Mouse (Mus musculus) layer of hippocampus, adult 6 months (tissue): ENCODE results near the gene Erbb3. TPM values are rescaled to one million over a fixed set of nuclear protein-coding genes. Genes with fewer than 3 reads are reported as not detected.

Experiments
- long read RNA-seq, 2 experiments: library from polyadenylated mRNA; unstranded; transcript quantifications; one replicate each; pipeline ENCODE4 v2.0.0; 2019 to 2020
- microRNA-seq: library from miRNA; unstranded; fragments of <30 nt; microRNA quantifications from one replicate; pipeline ENCODE4 v1.2.0, GENCODE M21; 2020
- polyA plus RNA-seq: library from polyadenylated mRNA; unstranded; fragments of <200 nt; fragmentation: Nextera tagmentation; gene quantifications from 2 replicates; pipeline ENCODE4 v1.2.3, GENCODE M21; 2021

Gene Erbb3
- 1.3 and 1.5 TPM in 2 replicates for polyA plus RNA-seq
- long read RNA-seq, experiment 1, partial matches to known transcripts: 5 of 6 reads
- long read RNA-seq, experiment 1, other reads (novel, unspliced or antisense): 1 of 6 reads
- long read RNA-seq, experiment 2, full-length matches to known transcripts: 5 of 16 reads
- long read RNA-seq, experiment 2, partial matches to known transcripts: 7 of 16 reads
- long read RNA-seq, experiment 2, other reads (novel, unspliced or antisense): 4 of 16 reads

GRCm38 (mm10) chr10:128589464-128590192 is at the start of gene Erbb3:
Gene Erbb3 (minus strand): TSS chr10:128589652.

GRCm38 (mm10) chr10:128626311-128627310 is 37.2 kb upstream of the Erbb3 start, which contains the start of gene Rps26:
Gene Rps26 (minus strand): TSS chr10:128626747.

DNA sequence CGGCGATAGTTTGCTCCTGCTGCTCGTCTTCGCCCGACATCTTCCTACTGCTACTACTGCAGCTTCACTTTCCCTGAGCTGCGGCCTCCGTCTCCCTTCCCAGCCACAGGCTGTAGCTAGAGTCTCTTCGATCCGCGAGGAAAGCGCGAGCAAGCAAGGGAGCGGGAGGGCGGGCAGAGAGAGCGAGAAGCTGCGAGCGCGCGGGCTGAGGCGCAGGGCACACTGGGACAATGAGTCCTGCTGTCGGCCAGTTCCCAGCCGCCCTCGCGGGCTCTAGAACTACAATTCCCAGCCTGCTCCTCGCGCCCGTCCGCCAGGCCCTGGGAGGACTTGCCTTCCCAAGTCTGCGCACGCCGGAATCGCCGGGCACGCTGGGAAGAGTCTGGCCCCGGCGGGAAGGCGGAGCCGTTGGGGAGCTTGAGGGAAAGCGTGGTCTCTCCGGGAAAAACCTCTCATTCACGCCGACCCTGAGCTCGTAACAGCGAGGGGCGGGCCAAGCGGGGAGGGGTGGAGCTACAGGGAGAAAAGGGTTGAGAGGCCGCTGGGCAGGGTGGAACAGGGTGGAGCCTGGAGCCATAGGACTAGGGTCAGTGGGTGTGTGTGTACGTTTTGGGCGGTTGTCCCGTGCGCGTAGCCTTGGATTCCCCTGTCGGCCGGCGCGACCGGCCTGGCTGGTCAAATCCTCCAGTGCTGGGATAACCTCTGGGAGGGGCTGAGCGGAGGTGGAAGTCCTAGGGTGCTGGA is 23.5 kb downstream of the Erbb3 start, which contains the start of gene Pa2g4:
TSS of gene Pa2g4 (minus strand) at position 200 of the 744 bp plus-strand sequence.

GRCm38 (mm10) chr10:128548947-128549681 is 40.3 kb downstream of the Erbb3 start, which contains the start of gene Rpl41:
Gene Rpl41 (minus strand): TSS chr10:128549305.

DNA sequence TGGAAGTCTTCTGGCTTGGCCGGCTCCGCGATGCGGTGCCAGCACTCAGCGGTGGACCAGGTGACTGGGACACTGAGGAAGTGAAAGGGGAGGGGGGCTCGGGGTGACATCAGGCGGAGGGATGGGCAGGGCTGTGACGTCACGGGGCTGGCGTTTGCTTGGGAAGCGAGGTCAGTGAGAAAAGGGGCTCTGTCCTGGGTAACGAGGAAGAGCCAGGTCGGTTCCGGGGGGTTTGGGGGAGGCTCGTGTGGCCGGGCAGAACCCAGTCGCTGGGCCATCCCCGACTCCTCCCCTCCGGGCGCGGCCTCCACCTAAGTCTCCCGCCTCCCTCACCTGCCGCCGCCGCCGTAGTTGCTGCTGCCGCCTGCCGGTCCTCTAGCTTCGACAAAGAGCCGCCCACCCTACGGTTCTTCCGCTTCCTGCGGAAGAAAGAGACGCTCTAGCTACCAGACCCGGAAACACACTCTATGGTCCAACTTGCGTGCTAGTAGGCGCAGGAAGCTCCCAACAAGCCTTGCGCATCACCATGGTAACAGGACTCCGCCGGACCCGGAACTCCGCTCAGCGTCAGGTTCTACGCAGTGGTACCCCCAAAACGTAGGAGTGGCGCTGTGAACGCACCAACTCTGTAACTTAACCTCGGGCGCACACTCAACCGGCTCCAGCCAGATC is 42.0 kb downstream of the Erbb3 start, which contains the start of gene Zc3h10:
TSS of gene Zc3h10 (minus strand) at position 414 of the 672 bp plus-strand sequence.

DNA sequence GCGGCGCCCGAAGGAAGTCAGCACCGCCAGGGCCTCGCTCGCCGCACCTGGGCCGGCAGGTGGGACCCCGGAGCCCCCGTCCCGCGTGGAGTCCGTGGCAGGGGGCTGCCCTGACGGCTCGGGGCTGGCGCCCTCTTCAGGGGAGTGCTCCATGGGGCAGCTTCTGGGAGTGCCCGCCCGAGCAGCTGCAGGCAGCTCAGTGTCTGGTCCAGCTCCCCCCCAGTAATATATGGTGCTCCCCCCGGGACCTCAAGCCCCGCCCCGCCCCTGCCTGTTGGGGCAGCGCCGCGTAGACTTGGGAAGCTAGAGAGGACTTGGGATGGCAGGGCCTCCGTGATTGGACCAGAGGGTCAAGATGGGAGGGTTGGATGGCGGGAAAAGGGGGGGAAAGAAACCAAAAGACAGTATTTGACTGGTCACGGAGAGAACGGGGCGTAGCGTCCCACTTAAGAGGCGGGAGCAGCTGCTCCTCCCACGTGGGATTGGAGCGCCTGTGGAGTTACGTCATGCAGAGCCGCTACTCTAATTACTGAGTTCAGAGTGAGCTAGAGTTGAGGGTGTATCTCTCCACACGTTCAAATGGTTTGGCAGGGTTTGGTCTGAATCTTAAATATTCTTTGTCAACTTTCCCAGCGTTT is 63.7 kb downstream of the Erbb3 start, which contains the start of gene Esyt1:
TSS of gene Esyt1 (minus strand) at position 201 of the 638 bp plus-strand sequence.

Small RNAs within 50 kb of the gene (microRNA-seq; reads per million reads assigned to microRNA genes)
- gene Gm47275: not detected
- gene Mir6917: not detected

Other genes starting within 250 kb of the Erbb3 start
- gene Coq10a, start 220.7 kb downstream of the Erbb3 start, polyA plus RNA-seq: 16.1 and 16.7 TPM in 2 replicates
- 8.8 and 12.6 TPM in 2 replicates for gene Ankrd52, start 212.5 kb downstream of the Erbb3 start, polyA plus RNA-seq
- 0.06 and 0.18 TPM in 2 replicates for gene Slc39a5, start 188.4 kb downstream of the Erbb3 start, polyA plus RNA-seq
- gene Nabp2, start 178.2 kb downstream of the Erbb3 start, polyA plus RNA-seq: 107 and 127 TPM in 2 replicates
- gene Rnf41, start 178.0 kb downstream of the Erbb3 start, polyA plus RNA-seq: 66.3 and 69.8 TPM in 2 replicates
- gene Smarcc2, start 130.4 kb downstream of the Erbb3 start, polyA plus RNA-seq: 80.0 and 92.3 TPM in 2 replicates
- gene Myl6, start 95.5 kb downstream of the Erbb3 start, polyA plus RNA-seq: 843 and 993 TPM in 2 replicates
- gene Myl6b, start 91.0 kb downstream of the Erbb3 start, polyA plus RNA-seq: 2.1 and 3.8 TPM in 2 replicates
- 2.3 and 2.6 TPM in 2 replicates for gene Esyt1, start 63.8 kb downstream of the Erbb3 start, polyA plus RNA-seq
- 5.6 and 5.8 TPM in 2 replicates for gene Zc3h10, start 41.9 kb downstream of the Erbb3 start, polyA plus RNA-seq
- gene Rpl41, start 40.3 kb downstream of the Erbb3 start, polyA plus RNA-seq: 6,437 and 7,138 TPM in 2 replicates
- gene Pa2g4, start 23.7 kb downstream of the Erbb3 start, polyA plus RNA-seq: 50.7 TPM in 2 replicates
- gene Rps26, start 37.1 kb upstream of the Erbb3 start, polyA plus RNA-seq: 1,260 and 1,337 TPM in 2 replicates
- 3.5 and 4.4 TPM in 2 replicates for gene Ikzf4, start 56.3 kb upstream of the Erbb3 start, polyA plus RNA-seq
- 9.6 and 10.0 TPM in 2 replicates for gene Suox, start 84.4 kb upstream of the Erbb3 start, polyA plus RNA-seq
- gene Rab5b, start 106.6 kb upstream of the Erbb3 start, polyA plus RNA-seq: 50.2 and 54.3 TPM in 2 replicates
- gene Pmel, start 114.5 kb upstream of the Erbb3 start, polyA plus RNA-seq: 0.64 and 0.75 TPM in 2 replicates
- 1.2 and 1.5 TPM in 2 replicates for gene Cdk2, start 115.4 kb upstream of the Erbb3 start, polyA plus RNA-seq
- gene Dgka, start 155.2 kb upstream of the Erbb3 start, polyA plus RNA-seq: 5.3 TPM in 2 replicates
- gene Pym1, start 158.2 kb upstream of the Erbb3 start, polyA plus RNA-seq: 6.5 and 6.7 TPM in 2 replicates
- gene Mmp19, start 201.3 kb upstream of the Erbb3 start, polyA plus RNA-seq: 0.11 and 0.31 TPM in 2 replicates
- gene Dnajc14, start 214.4 kb upstream of the Erbb3 start, polyA plus RNA-seq: 14.7 and 15.1 TPM in 2 replicates
- gene Tmem198b, start 214.7 kb upstream of the Erbb3 start, polyA plus RNA-seq: 4.6 and 4.7 TPM in 2 replicates
- 132 and 144 TPM in 2 replicates for gene Sarnp, start 227.7 kb upstream of the Erbb3 start, polyA plus RNA-seq
- gene Ormdl2, start 232.0 kb upstream of the Erbb3 start, polyA plus RNA-seq: 22.3 and 35.3 TPM in 2 replicates